Mouse (Mus musculus): ENCODE measurements around the gene Ocln. TPM values are rescaled to one million over a fixed set of nuclear protein-coding genes. Genes with fewer than 3 reads are reported as not detected.

Ocln gene
- total RNA-seq (2021): 10 to 100 TPM; 10.1 to 10.8 TPM
- long read RNA-seq, experiment 1, full-length matches to known transcripts: 22 of 31 reads
- long read RNA-seq, experiment 1, partial matches to known transcripts: 2 of 31 reads
- long read RNA-seq, experiment 1, other reads (novel, unspliced or antisense): 7 of 31 reads
- long read RNA-seq, experiment 2, full-length matches to known transcripts: 23 of 28 reads
- long read RNA-seq, experiment 2, partial matches to known transcripts: 4 of 28 reads
- long read RNA-seq, experiment 2, other reads (novel, unspliced or antisense): 1 of 28 reads

DNA sequence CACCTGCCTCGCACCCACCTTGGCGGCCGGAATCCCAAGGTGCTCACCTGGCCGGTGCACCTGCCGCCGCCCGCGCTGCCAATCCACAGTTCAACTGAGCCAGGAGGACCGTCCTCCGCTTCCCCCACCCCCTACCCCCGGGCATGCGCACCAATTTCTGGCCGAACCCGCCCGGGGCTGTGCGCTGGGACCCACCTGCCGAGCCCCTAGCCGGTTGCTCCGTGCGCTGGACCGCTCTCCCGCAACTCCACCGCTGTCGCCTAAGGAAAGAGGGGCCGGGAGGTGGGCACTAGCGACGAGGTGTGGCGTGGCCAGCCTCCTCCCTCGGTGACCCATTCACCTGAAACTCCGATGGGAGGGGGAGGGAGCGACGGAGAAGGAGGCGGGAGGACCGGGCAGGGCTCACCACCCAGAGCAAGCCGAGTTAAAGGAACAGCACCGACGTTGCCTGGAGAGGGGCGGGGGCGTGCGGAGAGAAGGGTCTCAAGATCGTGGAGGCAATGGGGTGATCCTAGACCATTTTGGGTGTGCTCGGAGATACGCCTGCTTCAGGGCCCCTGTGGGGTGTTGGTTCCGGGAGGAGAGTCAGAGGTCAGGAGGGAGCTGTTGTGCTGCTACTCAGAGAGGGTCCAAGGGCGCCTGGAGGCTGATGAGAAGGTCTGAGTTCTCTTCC, at the start of gene Ocln:
Ocln (minus strand) TSS at position 350 of the 673 bp plus-strand sequence.
- intact Hi-C loops (cut with DNase I): no loop called here
- peak in 1 of 2 experiments; percentile 5 for DNase-seq (ENCODE audit: low spot score in 2 of 2)

DNA sequence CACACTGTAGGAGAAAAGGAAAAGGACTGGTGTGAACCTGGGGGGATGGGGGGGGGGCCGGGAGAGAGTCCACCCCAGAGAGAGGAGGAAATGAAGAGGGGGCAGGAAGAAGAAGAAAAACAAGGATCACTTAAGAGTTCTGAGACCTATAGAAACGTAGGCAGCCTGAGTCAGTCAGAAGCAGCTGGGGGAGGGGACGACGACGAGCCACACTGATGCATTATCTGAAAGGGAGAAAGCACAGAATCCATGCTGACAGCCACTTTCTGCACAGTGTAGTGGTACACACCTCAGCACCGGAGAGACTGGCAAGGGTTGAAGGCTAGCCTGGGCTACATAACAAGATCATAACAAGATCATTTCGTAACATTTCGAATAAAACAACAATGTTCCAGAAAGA, 48.5 kb upstream of the Ocln start:
- DNase-seq (ENCODE audit: low spot score in 2 of 2): no peak
- intact Hi-C loops (cut with DNase I): no loop called here

DNA sequence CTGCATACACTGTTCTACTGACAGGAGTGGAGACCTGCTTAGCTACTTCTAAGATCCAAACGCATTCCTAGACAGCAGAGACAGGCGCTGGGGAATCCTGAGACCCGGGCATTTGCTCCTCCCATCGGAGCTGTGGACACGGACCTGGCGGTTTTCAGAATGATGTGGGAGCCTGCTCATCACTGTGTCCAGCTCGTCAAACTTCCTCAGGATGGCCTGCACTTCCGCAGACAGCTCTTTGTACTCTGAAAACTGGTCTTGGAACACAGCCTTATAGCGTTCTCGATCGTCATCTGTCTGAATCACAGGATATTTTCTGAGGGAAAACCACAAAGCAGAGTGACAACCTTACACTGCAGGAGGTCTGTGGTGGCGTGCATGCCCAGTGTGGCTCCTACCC, 47.8 kb upstream of the Ocln start:
- intact Hi-C loops (cut with DNase I): no loop called here
- DNase-seq (ENCODE audit: low spot score in 2 of 2): no peak

DNA sequence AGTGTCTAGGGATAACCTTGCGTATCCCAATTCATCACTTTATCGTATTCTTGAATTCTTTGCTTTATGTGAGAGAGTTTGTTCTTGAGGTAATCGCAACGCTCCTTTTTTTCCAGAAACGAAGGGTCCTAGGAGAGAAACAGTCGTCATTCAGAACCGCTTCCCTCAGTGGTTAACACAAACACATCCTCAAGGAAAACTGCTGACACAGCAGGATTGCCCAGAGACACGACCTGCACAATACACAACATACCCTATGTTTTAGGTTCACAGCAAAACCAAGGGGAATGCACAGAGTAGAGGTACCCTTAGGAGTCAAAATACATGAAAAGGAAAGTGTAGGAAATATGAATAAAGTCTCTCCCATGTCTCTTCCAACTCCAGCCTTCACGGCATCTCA, 44.8 kb upstream of the Ocln start:
- no peak for DNase-seq (ENCODE audit: low spot score in 2 of 2)
- intact Hi-C loops (cut with DNase I): no loop called here

DNA sequence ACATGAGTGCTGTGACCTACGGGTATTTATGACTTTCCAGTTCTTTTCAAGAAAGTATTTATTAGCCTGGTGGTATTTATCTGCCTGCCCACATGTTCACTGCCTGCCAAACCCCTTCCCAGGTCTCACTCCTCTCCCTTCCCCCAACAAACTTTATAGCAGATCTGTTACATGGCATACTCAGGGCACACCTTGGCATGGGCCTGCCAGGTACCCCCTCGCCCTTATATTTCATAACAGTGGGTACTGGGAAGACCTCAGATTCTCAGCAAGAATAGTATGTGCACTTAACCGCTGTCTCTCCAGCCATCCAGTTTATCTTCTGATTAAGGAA, 43.0 kb upstream of the Ocln start:
- DNase-seq (ENCODE audit: low spot score in 2 of 2): no peak
- intact Hi-C loops (cut with DNase I): no loop called here

DNA sequence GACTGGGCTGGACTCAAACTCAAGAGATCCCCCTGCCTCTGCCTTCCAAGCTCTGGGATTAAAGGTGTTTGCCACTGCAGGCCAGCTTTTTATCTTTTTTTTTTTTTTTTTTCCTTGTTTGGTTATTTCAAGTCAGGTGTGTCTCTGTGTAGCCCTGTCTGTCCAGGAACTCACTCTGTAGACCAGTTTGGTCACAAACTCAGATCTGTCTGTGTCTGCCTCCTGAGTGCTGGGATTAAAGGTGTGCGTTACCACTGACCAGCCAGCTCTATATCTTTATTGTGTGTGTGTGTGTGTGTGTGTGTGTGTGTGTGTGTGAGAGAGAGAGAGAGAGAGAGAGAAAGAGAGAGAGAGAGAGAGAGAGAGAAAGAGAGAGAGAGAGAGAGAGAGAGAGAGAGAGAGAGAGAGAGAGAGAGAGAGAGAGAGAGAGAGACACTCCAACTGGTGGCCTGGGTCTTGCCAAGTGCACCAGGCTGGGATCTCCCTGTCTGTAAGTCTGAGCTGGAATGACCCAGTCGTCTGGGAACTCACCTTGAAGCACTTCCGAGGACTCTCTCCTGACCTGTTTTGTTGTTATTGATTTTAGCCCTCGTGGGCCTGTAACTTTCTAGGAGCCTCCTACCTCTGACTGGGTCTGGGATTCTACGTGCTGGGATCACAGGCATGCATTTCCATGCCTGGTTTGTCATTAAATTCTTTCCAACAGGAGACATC, 42.5 kb upstream of the Ocln start:
- DNase-seq (ENCODE audit: low spot score in 2 of 2): no peak
- intact Hi-C loops (cut with DNase I): no loop called here

DNA sequence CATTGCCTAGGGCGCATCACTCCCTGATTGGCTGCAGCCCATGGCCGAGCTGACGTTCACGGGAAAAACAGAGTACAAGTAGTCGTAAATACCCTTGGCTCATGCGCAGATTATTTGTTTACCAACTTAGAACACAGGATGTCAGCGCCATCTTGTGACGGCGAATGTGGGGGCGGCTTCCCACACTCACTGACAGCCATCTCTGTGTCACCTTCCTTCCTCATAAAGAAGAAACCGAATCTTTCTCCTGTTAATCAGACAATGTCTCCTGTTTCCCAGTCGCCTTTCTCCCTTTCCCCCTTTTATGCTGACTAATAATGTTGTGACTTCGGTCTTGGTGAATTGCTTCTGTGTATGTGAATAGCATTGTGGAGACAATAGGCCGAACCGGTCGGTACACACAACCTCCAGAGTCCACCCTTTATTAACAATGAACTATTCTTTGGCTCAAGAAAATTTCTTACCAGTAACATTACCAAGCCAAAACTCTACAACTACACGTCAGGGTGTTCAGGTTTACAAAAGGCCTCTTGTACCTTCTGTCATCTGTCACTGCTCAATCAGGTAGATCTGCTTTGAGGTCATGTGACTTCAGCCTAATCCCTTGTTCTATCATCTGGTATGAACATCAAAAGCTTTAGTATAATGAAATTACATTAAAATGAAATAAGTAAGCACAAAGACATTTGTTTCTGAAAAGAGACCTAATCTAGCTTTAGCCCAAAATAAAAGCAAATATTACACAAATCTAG, 41.7 kb upstream of the Ocln start:
- DNase-seq (ENCODE audit: low spot score in 2 of 2): peak; percentile 38 to 44
- intact Hi-C loops (cut with DNase I): no loop called here

DNA sequence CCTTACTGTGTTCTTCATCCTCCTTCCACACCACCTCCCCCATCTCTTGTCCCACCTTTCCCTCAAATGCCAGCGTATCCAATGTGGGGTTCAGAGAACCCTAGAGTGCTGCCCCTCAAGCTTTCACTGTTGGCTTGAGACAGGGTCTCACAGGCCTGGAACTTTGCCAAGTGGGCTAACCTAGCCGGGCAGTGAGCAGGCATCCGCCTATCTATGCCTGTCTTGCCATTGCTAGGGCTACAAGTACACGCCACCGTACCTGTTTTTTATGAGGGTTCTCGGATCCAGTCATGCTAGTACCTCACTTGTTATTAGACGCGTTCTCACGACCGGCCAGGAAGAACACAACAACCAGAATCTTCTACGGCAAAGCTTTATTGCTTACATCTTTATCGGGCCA, 36.1 kb upstream of the Ocln start:
- intact Hi-C loops (cut with DNase I): no loop called here

DNA sequence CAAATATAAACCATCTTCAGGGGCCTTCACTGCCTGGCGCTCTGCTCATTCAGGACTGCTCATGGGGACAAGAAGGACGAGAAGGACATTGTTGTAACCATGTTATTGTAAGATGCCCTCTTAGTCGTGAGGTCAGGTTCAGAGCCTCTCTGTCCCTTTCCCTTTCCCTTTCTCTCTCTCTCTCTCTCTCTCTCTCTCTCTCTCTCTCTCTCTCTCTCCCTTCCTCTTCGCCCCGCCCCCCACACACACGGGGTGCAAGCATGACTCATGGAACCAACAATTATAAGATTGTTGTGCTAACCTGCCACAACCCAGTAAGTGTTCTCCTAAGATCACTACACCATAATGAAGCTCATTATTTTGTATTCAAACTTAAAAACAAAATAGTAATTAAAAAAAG, 29.6 kb upstream of the Ocln start:
- intact Hi-C loops (cut with DNase I): no loop called here
- DNase-seq (ENCODE audit: low spot score in 2 of 2): no peak

More for the DNA sequence above, 36.1 kb upstream of the Ocln start:
- DNase-seq (ENCODE audit: low spot score in 2 of 2): no peak

DNA sequence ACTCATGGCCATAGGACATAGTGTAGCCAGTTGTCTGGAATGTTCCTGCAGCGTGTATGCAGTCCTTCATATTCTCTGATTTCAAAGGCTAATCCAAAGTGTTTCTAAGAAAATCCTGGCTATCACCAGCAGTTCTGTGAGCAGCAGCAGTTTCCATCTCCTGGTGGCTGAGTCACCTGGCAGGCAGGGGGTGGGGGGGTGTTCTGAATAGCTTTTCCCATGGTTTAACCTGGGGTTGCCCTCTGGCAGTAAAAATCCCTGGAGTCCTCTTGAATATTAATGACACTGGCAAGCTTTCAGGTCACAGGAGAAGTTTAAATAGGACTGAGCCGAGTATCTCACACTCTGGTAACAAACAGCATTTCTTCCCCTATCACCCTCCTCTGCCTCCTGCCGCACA, 29.2 kb upstream of the Ocln start:
- DNase-seq (ENCODE audit: low spot score in 2 of 2): no peak
- intact Hi-C loops (cut with DNase I): no loop called here

DNA sequence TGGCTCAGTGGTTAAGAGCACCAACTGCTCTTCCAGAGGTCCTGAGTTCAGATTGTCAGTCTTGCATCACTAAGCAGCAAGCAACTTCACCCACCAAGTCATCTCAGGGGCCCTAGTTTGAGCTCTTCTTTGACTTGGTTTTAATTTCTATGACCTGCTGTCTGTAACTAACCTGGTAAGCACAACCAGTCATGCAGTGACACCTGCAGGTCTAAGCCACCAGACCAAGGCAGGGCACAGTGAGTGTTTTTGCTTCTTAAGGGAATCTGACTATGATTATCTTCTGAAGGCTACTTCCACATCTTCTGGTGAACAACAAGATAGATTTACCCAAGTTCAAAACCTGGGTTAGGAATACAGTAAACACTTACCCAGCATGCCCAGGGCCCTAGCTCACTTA, 27.4 kb upstream of the Ocln start:
- intact Hi-C loops (cut with DNase I): no loop called here
- no peak for DNase-seq (ENCODE audit: low spot score in 2 of 2)

DNA sequence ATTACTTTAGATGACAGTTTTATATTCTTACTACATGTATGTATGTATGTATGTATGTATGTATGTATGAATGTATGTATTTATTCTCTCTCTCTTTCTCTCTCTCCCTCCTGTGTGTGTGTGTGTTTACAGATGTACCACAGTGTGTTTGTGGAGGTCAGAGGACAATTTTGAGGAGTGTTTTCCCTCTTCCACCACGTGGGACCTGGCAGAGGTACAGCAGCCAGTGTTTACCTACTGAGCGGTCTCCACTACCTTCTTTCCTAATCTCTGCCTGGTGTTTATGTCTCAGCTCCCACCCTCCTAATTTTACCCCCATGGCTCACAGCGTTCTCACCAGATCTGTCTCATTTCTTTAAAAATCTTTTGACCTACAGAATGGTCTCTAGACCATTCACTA, 26.7 kb upstream of the Ocln start:
- intact Hi-C loops (cut with DNase I): no loop called here
- DNase-seq (ENCODE audit: low spot score in 2 of 2): no peak

DNA sequence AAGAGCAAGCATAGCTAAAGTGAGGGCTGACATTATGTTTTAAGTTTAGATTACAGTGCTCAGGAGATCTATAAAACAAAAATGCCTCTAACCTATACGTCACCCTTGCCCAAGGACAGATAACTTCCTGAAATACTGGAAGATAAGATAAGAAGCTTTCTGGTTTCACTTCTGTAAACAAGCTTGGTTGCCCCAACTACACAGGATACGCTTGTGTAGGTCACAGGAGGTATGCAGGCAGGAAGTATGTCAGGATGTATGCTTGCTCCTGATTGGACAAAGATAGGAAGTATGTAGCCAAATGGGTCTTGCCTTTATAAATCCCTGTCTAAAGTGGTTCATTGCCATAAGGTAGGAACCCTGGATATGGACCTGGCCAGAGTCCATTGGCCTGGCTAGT, 23.4 kb upstream of the Ocln start:
- DNase-seq (ENCODE audit: low spot score in 2 of 2): no peak
- intact Hi-C loops (cut with DNase I): no loop called here

DNA sequence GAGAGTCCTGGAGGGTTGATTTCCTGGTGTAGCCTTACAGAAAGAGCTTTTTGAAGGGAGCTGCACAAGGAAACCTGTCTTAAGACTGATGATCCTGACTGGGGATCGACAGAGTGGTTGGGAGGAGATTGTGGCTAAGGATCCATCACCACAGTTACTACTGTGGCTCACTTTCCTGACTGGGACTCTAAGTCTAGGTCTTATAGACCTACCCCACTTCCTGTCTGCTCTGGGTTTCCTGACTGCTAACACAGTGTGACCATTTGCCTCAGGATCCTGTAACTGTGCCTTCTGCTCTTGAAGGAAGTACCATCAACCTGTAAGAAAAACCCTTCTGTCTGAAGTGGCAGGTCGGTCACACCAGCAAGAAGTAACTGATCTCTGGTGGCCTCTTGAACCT, 18.2 kb upstream of the Ocln start:
- DNase-seq (ENCODE audit: low spot score in 2 of 2): no peak
- intact Hi-C loops (cut with DNase I): no loop called here

DNA sequence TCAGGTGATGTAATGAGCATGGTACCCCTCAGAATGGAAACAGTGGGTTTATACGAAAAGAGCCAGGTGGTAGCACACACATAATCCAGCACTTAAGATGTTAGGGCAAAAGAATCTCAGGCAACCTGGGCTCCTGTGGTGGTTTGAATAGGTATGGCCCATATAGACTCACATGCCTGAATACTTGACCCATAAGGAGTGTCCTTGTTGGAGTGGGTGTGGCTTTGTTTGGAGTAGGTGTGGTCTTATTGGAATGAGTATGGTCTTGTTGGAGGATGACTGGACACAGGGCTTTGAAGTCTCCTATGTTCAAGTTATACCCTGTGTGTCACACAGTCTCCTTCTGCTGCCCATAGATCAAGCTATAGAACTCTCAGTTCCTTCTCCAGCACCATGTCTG, 15.8 kb upstream of the Ocln start:
- intact Hi-C loops (cut with DNase I): no loop called here
- no peak for DNase-seq (ENCODE audit: low spot score in 2 of 2)

DNA sequence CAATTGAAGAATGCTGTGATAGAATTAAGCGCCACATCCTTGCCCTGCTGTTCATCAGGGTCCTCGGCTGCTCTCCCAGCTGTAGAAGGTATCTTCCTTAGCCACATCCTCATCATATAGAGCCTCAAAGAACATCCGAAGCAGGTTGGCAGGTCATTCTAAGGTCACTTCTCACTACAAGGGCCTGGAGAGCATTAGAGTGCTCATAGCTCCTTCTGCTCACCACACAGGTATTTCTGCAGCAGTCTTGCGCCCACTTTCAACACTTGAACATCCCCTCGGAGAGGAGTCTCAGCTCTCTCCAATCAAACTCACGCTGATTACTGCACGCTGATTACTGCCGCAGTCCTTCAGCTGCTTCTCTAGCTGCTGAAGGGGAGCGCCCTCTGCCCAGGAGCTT, 6.9 kb upstream of the Ocln start:
- no peak for DNase-seq (ENCODE audit: low spot score in 2 of 2)

DNA sequence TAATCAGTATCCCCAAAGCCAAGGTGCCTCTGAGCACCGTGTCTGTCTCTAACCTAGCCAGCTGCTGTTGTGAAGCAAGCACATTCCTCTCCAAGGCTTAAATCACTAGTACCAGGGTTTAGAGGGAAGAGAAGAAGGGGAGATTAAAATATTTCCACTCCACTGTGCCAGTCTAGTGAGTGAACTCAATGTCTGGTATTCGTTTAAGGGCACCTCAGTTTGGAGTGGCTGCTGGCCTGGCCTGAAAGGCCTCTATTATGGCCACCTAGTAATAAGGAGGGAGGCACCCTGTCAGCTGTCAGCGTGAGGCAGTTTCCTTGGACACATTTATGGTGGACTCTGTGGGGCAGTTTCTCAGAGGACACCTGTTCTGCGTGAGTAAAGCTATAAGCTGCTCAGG, 4.5 kb upstream of the Ocln start:
- no peak for DNase-seq (ENCODE audit: low spot score in 2 of 2)
- intact Hi-C loops (cut with DNase I): no loop called here

More for the DNA sequence above, 6.9 kb upstream of the Ocln start:
- intact Hi-C loops (cut with DNase I): no loop called here

DNA sequence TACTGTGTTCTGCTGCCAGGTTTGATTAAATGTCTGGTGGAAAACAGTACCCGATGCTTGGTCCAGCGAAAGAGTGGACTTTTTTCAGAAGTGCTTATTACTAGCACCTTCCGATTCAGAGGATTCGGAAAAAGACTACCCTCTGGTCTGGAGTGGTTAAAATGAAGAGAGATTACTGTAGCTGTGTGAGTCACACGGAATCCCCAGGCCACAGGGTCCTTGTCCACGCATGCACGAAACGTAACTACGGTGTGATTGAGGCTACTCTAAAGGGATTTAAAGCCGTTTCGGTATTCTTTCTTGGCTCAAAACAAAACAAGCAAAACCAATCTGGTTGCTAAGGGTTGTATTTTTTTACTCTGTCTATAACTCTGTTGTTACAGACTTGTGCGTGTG, 522 bp upstream of the Ocln start:
- DNase-seq (ENCODE audit: low spot score in 2 of 2): no peak
- intact Hi-C loops (cut with DNase I): no loop called here

DNA sequence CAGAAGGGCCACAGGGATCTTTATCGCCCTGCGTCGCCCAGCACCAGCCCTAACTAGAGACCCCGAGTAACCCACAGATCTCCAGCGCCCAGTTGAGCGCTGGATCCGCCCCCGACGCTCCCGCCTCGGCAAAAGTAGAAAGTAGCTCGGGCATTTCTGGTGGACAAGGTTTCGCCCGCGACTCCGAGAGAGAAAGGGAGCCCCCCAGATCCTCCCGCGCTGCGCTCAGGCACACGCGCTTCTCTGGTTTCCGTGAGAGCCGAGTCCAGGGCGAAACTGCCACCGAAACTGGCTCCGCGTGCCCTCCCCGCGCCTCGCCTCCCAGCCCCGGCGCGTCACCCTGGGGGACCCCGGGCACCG, 529 bp downstream of the Ocln start:
- no peak for DNase-seq (ENCODE audit: low spot score in 2 of 2)
- intact Hi-C loops (cut with DNase I): no loop called here

DNA sequence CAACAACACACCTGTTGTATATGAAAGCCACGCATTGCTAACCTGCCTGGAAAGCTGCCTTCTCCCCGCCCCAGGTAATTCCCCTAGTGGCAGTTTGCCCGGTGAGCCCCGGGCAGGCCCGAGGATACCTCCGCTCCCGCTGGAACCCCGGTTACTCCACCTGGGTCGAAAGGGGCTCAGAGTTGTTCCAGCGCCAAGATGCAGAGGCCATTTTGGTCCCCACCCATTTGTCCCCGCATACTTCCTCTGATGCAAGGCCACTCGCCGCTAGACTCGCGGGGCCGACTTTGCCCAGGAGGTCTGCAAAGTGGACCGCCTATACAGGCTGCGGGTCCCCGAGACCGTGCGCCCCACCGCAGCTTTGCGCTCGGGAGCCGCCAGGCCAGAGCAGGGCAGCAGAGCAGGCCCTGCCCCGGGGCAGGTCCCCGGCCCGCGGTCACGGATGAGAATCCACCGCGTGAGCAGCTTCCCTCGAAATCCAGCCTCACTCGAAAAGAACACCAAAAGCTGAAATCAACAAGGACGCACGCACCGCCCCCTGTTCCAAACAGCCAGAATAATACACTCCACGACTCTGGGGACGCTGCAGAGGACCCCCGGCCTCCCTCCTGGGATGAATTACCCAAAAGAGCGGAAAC, 1.0 kb downstream of the Ocln start:
- DNase-seq (ENCODE audit: low spot score in 2 of 2): no peak
- intact Hi-C loops (cut with DNase I): no loop called here
